Mouse (Mus musculus) ovary, adult 2 months (tissue): Measurements from ENCODE around the gene Olfr288. TPM values are rescaled to one million over a fixed set of nuclear protein-coding genes. Genes with fewer than 3 reads are reported as not detected.

Experiments used
- polyA plus RNA-seq: library from polyadenylated mRNA; depleted of rRNA; stranded (reverse); fragments of >200 nt; gene quantifications from 2 replicates; pipeline ENCODE4 v1.2.3, GENCODE M21; 2012; rRNA removed

Gene Olfr288
- polyA plus RNA-seq: 0.66 and 1.4 TPM in 2 replicates

GRCm38 (mm10) chr15:98195442-98195841, at the start of gene Olfr288:
Gene Olfr288 (minus strand): TSS chr15:98195542.

GRCm38 (mm10) chr15:98234350-98234749, 39.0 kb upstream of the Olfr288 start, which contains the start of gene Olfr286:
Gene Olfr286 (minus strand): TSS chr15:98234450.

GRCm38 (mm10) chr15:98220877-98221276, 25.5 kb upstream of the Olfr288 start, which contains the start of the genes Gm44579 and Olfr287:
Gene Gm44579 (minus strand): TSS chr15:98220977.
Gene Olfr287 (minus strand): TSS chr15:98221056.

DNA sequence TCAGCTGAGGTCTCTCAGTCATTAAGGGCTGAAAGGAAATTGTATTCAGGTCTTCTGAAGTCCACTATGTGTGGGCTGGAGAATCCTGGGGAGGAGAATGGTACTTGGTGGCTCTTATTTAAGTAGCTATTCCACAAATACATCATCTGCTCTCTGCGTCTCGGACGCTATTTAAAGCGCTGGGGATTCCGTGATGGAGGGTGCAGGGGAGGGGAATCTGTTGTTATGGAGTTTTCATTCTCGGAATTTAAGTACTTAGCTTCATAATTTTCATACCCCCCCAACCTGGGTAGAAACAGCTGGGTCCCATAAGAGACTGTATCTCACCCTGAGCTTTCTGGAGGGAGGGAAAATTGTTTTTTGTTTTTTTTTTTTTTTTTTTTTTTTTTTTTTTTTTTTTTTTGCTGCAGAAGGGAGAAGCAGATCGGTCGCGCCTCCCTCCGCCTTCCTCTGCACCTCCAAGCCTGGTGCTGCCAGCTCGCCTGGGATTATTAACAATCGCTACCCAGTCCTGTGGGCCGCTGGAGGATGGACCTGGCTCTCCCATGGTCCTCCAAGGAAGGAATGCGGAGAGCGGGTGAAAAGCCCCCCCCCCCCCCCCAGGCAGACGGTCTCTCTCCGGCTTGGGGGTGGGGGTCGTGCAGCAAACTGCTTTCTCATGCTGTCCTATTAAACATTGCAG, 28.2 kb downstream of the Olfr288 start, which contains the start of gene Ccdc184:
Ccdc184 (plus strand) TSS at position 196 of the 682 bp plus-strand sequence.

GRCm38 (mm10) chr15:98165525-98165924, 29.8 kb downstream of the Olfr288 start, which contains the start of gene Asb8:
Gene Asb8 (minus strand): TSS chr15:98165625.

Other genes with a start within 250 kb of the Olfr288 start
- 45.0 and 67.8 TPM in 2 replicates for gene Tmem106c, start 231.3 kb downstream of the Olfr288 start, polyA plus RNA-seq
- gene Col2a1, start 190.8 kb downstream of the Olfr288 start, polyA plus RNA-seq: 0.08 TPM in 1 of 2 replicates, not detected in the other
- gene Pfkm, start 103.0 kb downstream of the Olfr288 start, polyA plus RNA-seq: 33.9 and 41.1 TPM in 2 replicates
- gene Senp1, start 101.8 kb downstream of the Olfr288 start, polyA plus RNA-seq: 8.7 and 9.9 TPM in 2 replicates
- gene Asb8, start 29.9 kb downstream of the Olfr288 start, polyA plus RNA-seq: 30.3 and 44.8 TPM in 2 replicates
- gene Ccdc184, start 28.4 kb downstream of the Olfr288 start, polyA plus RNA-seq: 4.9 and 5.2 TPM in 2 replicates
- not detected in 2 replicates for gene Gm44579, start 25.4 kb upstream of the Olfr288 start, polyA plus RNA-seq
- 0.24 and 0.88 TPM in 2 replicates for gene Olfr287, start 25.5 kb upstream of the Olfr288 start, polyA plus RNA-seq
- gene Olfr286, start 38.9 kb upstream of the Olfr288 start, polyA plus RNA-seq: not detected in 2 replicates
- not detected in 2 replicates for gene H1fnt, start 61.8 kb upstream of the Olfr288 start, polyA plus RNA-seq
- gene Zfp641, start 100.6 kb upstream of the Olfr288 start, polyA plus RNA-seq: 2.1 and 2.3 TPM in 2 replicates
- gene Olfr285, start 121.8 kb upstream of the Olfr288 start, polyA plus RNA-seq: not detected in 2 replicates
- gene Olfr284, start 145.4 kb upstream of the Olfr288 start, polyA plus RNA-seq: not detected in 2 replicates
- not detected in 2 replicates for gene Olfr283, start 185.4 kb upstream of the Olfr288 start, polyA plus RNA-seq
- not detected in 2 replicates for gene Olfr282, start 235.7 kb upstream of the Olfr288 start, polyA plus RNA-seq